Mouse (Mus musculus) intestine, postnatal 0 days (tissue): Measurements from ENCODE around the gene Cox14. TPM values are rescaled to one million over a fixed set of nuclear protein-coding genes. Genes with fewer than 3 reads are reported as not detected.
A peak's percentile ranks its signal among the peaks of the same experiment; 100 is the strongest.

Experiments used
- ATAC-seq: fragments of 200-750 bp; cut with Nextera tagmentation; 2 replicates; pipeline ENCODE4 v1.8.0; 2017; ENCODE audit warnings: mild to moderate bottlenecking, moderate TSS enrichment, moderate library complexity
- H3K27ac ChIP-seq: fragments of 300-500 bp; sonication (generic); 2 replicates; pipeline ENCODE4 v1.5.1; 2014; ENCODE audit warnings: mild to moderate bottlenecking, low read depth, low read length, moderate library complexity
- H3K27me3 ChIP-seq: fragments of 300-500 bp; sonication (generic); replicated peaks from 2 replicates; pipeline ENCODE4 v1.6.1; 2014; ENCODE audit warnings: low read length, mixed read lengths; ENCODE audit not compliant: control insufficient read depth, insufficient read depth
- H3K36me3 ChIP-seq: fragments of 300-500 bp; sonication (generic); 2 replicates; pipeline ENCODE4 v1.6.1; 2014; ENCODE audit warnings: mild to moderate bottlenecking, moderate library complexity; ENCODE audit not compliant: control insufficient read depth, insufficient read depth
- H3K4me1 ChIP-seq: fragments of 300-500 bp; sonication (generic); replicated peaks from 2 replicates; pipeline ENCODE4 v1.6.1; 2014; ENCODE audit warnings: antibody characterized with exemption, low read length, mixed read lengths; ENCODE audit not compliant: control insufficient read depth, insufficient read depth
- H3K4me2 ChIP-seq: fragments of 300-500 bp; sonication (generic); replicated peaks from 2 replicates; pipeline ENCODE4 v1.6.1; 2014; ENCODE audit warnings: low read depth, mild to moderate bottlenecking, moderate library complexity
- H3K4me3 ChIP-seq: fragments of 300-500 bp; sonication (generic); 2 replicates; pipeline ENCODE4 v1.5.1; 2014; ENCODE audit warnings: low read depth, low read length
- H3K9ac ChIP-seq: fragments of 300-500 bp; sonication (generic); 2 replicates; pipeline ENCODE4 v1.6.1; 2014; ENCODE audit warnings: mild to moderate bottlenecking, low read depth, low read length
- H3K9me3 ChIP-seq: fragments of 300-500 bp; sonication (generic); 2 replicates; pipeline ENCODE4 v1.6.1; 2016; ENCODE audit warnings: mixed run types; ENCODE audit not compliant: control insufficient read depth
- CTCF ChIP-seq: sonication (generic); IDR thresholded peaks from 2 replicates; pipeline ENCODE4 v1.5.1; 2016; ENCODE audit warnings: low read depth, mild to moderate bottlenecking, control low read depth, antibody characterized with exemption, moderate library complexity
- WGBS: fragments of 180-500 bp; shearing (Covaris S2); extraction: QIAGEN DNeasy Blood & Tissue Kit; methylation state at CpG from one replicate; pipeline ENCODE4 v1.1.7; 2014; 5-methylcytosine and 5-hydroxymethylcytosine counted together
- polyA plus RNA-seq: library from polyadenylated mRNA; unstranded; fragments of >200 nt; fragmentation: Nextera tagmentation; extraction: Ambion mirVana; gene quantifications from 2 replicates; pipeline ENCODE4 v1.2.1, GENCODE M21; 2015

Cox14 gene
- polyA plus RNA-seq, 1 experiment from 2014 or later: 298 TPM

- Histone ChIP-seq H3K36me3 (peaks cover 60% of the 10 kb centered on the region), H3K9me3 (no peaks in the 10 kb centered on the region), H3K27me3 (no peaks in the 10 kb centered on the region), H3K9ac (no peak overlapping the region), H3K4me3 (no peak overlapping the region), H3K27ac (peak overlapping the region; percentile 54), H3K4me2 (no peak overlapping the region), H3K4me1 (no peaks in the 10 kb centered on the region)
- WGBS: 64% methylated on average over 13 of the region's 13 CpGs
- ATAC-seq: no peak
- 0 out of 2 replicates have a peak, but pooled peaks have one; percentile 1 for TF ChIP-seq CTCF
Observed at GRCm38 (mm10) chr15:99712666-99713559, 12.5 kb upstream of the Cox14 start.

DNA sequence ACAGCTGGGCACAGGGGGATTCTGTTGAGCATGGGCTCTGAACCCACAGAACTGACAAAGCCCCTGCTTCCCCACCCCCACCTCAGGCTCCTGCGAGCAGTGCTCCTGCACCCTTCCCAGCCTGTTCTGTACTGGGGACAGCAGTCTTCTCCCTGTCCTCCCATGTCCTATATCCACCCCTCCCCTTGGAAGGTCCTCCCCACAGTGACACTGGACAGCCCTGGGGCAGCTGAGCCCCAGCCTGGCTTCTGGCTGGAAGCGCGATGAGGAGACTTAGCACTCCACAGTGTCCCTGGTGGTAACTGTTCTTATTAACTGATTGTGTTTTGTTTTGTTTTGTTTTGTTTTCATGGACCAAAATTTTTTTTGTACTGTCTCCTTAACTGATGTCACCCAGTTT lies 11.8 kb upstream of the Cox14 start:
- Histone ChIP-seq H3K9ac (no peak overlapping the region), H3K4me3 (no peak overlapping the region), H3K4me1 (no peaks in the 10 kb centered on the region), H3K4me2 (no peak overlapping the region), H3K9me3 (no peaks in the 10 kb centered on the region), H3K36me3 (peaks cover 53% of the 10 kb centered on the region), H3K27me3 (no peaks in the 10 kb centered on the region), H3K27ac (no peak overlapping the region)
- 89% methylated on average over 3 of the region's 3 CpGs for WGBS
- ATAC-seq: no peak
- TF ChIP-seq CTCF: no peak

- no peaks in the 10 kb centered on the region for H3K27me3 ChIP-seq
- TF ChIP-seq CTCF: no peak
- WGBS: 78% methylated on average over 4 of the region's 4 CpGs
- no peak overlapping the region for H3K9ac ChIP-seq
- no peaks in the 10 kb centered on the region for H3K9me3 ChIP-seq
- ATAC-seq: no peak
- peaks cover 47% of the 10 kb centered on the region for H3K36me3 ChIP-seq
- H3K4me1 ChIP-seq: no peaks in the 10 kb centered on the region
- H3K4me3 ChIP-seq: no peak overlapping the region
- no peak overlapping the region for H3K4me2 ChIP-seq
- H3K27ac ChIP-seq: no peak overlapping the region
Observed at GRCm38 (mm10) chr15:99714206-99714605, 11.2 kb upstream of the Cox14 start.

- H3K4me2 ChIP-seq: no peak overlapping the region
- H3K36me3 ChIP-seq: peaks cover 41% of the 10 kb centered on the region
- no peaks in the 10 kb centered on the region for H3K9me3 ChIP-seq
- H3K9ac ChIP-seq: no peak overlapping the region
- no peaks in the 10 kb centered on the region for H3K4me1 ChIP-seq
- 44% methylated on average over 7 of the region's 7 CpGs for WGBS
- TF ChIP-seq CTCF: peak; percentile 95
- 0 out of 2 replicates have a peak overlapping the region, but pooled peaks have one; percentile 16 for H3K27ac ChIP-seq
- H3K4me3 ChIP-seq: no peak overlapping the region
- no peaks in the 10 kb centered on the region for H3K27me3 ChIP-seq
- peak; percentile 9; the same call in 1 of the 2 replicates for ATAC-seq
Observed at GRCm38 (mm10) chr15:99714858-99715257, 10.6 kb upstream of the Cox14 start.

- Histone ChIP-seq H3K27me3 (no peaks in the 10 kb centered on the region), H3K4me2 (no peak overlapping the region), H3K27ac (0 out of 2 replicates have a peak overlapping the region, but pooled peaks have one; percentile 16), H3K4me3 (no peak overlapping the region), H3K36me3 (peaks cover 36% of the 10 kb centered on the region), H3K4me1 (no peaks in the 10 kb centered on the region), H3K9me3 (no peaks in the 10 kb centered on the region), H3K9ac (no peak overlapping the region)
- no peak for TF ChIP-seq CTCF
- ATAC-seq: peak; percentile 39; the same call in 1 of the 2 replicates
- WGBS: 56% methylated on average over 13 of the region's 13 CpGs
Observed at GRCm38 (mm10) chr15:99715361-99715865, 10.0 kb upstream of the Cox14 start.

- Histone ChIP-seq H3K4me2 (no peak overlapping the region), H3K9me3 (no peaks in the 10 kb centered on the region), H3K27ac (peak overlapping the region; percentile 64; the same call in 1 of the 2 replicates), H3K27me3 (no peaks in the 10 kb centered on the region), H3K4me1 (no peaks in the 10 kb centered on the region), H3K9ac (no peak overlapping the region), H3K4me3 (no peak overlapping the region), H3K36me3 (peaks cover 36% of the 10 kb centered on the region)
- no peak for ATAC-seq
- TF ChIP-seq CTCF: no peak
- 59% methylated on average over 11 of the region's 11 CpGs for WGBS
Observed at GRCm38 (mm10) chr15:99715982-99716746, 9.3 kb upstream of the Cox14 start.
